Mouse (Mus musculus) CD4-positive, CD25-positive, alpha-beta regulatory T cell, adult 9 weeks (primary cell): ENCODE measurements around the gene Vmn1r137. TPM values are rescaled to one million over a fixed set of nuclear protein-coding genes. Genes with fewer than 3 reads are reported as not detected.

Source experiments
- polyA plus RNA-seq: library from polyadenylated mRNA; unstranded; fragments of 100-300 nt; shearing (Covaris generic); gene quantifications from one replicate; pipeline ENCODE4 v1.2.1, GENCODE M21; 2017

Vmn1r137 gene
- polyA plus RNA-seq, result not detected

DNA sequence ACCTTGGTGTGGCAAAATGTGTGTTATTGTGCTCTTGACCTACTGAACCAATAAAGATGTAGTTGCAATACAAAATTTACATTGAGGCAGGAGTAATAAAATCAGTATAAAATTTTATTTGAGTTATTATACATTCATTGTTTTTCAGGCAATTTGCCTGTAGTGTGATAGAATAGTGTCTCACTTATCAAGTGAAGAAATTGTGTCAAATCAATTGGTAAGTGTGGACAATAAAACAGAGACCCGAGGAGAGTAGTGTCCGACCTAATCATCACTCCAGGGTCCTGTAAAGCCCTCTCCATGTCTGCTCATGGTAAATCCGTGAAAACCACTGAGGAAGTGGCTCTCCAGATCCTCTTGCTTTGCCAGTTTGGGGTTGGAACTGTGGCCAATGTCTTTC, at the start of gene Vmn1r137:
TSS of gene Vmn1r137 (plus strand) at position 301 of the 400 bp plus-strand sequence.

DNA sequence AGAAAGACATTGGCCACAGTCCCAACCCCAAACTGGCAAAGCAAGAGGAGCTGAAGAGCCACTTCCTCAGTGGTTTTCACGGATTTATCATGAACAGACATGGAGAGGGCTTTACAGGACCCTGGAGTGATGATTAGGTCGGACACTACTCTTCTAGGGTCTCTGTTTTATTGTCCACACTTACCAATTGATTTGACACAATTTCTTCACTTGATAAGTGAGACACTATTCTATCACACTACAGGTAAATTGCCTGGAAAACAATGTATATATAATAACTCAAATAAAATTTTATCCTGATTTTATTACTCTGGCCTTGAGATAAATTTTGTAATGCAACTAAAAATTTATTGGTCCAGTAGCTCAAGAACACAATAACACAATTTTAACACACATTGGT, 34.4 kb downstream of the Vmn1r137 start, which contains the start of gene Vmn1r138:
TSS of gene Vmn1r138 (minus strand) at position 101 of the 400 bp plus-strand sequence.

Other genes with a start within 250 kb of the Vmn1r137 start
- gene Gm4175, start 233.1 kb upstream of the Vmn1r137 start, polyA plus RNA-seq, result not detected
- gene Gm4177, start 197.9 kb upstream of the Vmn1r137 start, polyA plus RNA-seq, result not detected
- not detected for gene Vmn1r135, start 162.2 kb upstream of the Vmn1r137 start, polyA plus RNA-seq
- gene Gm5725, start 150.3 kb upstream of the Vmn1r137 start, polyA plus RNA-seq, result not detected
- gene Gm5891, start 73.3 kb upstream of the Vmn1r137 start, polyA plus RNA-seq, result not detected
- gene Vmn1r138, start 34.3 kb downstream of the Vmn1r137 start, polyA plus RNA-seq, result not detected
- not detected for gene Gm6176, start 61.7 kb downstream of the Vmn1r137 start, polyA plus RNA-seq
- gene Vmn1r139, start 74.5 kb downstream of the Vmn1r137 start, polyA plus RNA-seq, result not detected
- not detected for gene Gm16451, start 123.7 kb downstream of the Vmn1r137 start, polyA plus RNA-seq
- gene Gm10666, start 140.2 kb downstream of the Vmn1r137 start, polyA plus RNA-seq, result not detected
- gene Vmn1r142, start 169.4 kb downstream of the Vmn1r137 start, polyA plus RNA-seq, result not detected
- gene Vmn1r143, start 194.8 kb downstream of the Vmn1r137 start, polyA plus RNA-seq, result not detected
- not detected for gene Gm8653, start 206.7 kb downstream of the Vmn1r137 start, polyA plus RNA-seq
- gene Gm8453, start 234.9 kb downstream of the Vmn1r137 start, polyA plus RNA-seq, result not detected